Mouse (Mus musculus): ENCODE measurements at regions not wholly inside any gene's neighbourhood (a gene's known extent, or its start where the extent isn't known, plus 50 kb on each side); places are given as distances from the start of the nearest gene placed in this dataset.

DNA sequence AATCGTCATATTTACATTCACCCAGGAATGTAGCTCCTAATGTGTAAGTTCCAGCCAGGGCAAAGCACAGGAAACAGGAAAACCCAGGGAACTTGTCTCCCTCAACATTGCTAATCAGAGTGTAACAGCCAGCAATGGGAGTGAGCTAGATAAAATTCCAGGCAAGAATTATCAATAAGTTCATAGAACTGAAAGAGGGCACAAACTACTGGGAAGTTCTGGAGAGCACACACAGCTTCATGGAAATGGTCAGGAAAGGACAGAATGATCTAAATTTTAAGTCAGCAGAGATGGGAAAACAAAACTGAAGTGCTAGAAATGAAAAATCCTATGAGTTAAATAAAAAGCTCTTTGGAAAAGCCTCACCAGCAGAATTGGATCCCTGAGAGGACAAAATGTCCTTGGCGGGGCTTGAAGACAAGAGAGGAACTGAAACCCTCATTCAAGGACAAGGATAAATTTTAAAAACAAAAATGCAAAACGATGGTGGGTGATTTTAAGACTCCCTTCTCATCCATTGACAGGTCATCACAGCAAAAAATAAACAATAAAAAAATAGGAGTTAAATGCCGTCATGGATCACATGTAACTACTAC lies 80.9 kb upstream of the Sec61g start:
- TF ChIP-seq MYOD1 (IDR thresholded peaks at IDR 0.05; ENCODE audit: control insufficient read depth in 1 of 3, insufficient read length in 2 of 3, low read depth in 2 of 3) (no peak), POLR2A (IDR thresholded peaks at IDR 0.05; ENCODE audit: insufficient read length, low read depth) (no peak), USF1 (IDR thresholded peaks at IDR 0.05; ENCODE audit: low read depth) (no peak), POLR2AphosphoS2 (IDR thresholded peaks at IDR 0.05; ENCODE audit: insufficient read length, low read depth) (no peak), E2F4 (IDR thresholded peaks at IDR 0.05; ENCODE audit: insufficient read depth) (no peak), REST (IDR thresholded peaks at IDR 0.05; ENCODE audit: insufficient read depth, insufficient read length) (no peak), MAX (IDR thresholded peaks at IDR 0.05; ENCODE audit: low read depth) (no peak), TCF12 (IDR thresholded peaks at IDR 0.05; ENCODE audit: insufficient read depth, poor library complexity, severe bottlenecking) (no peak), SRF (IDR thresholded peaks at IDR 0.05; ENCODE audit: control insufficient read depth, insufficient read length, low read depth) (no peak), CEBPB (IDR thresholded peaks at IDR 0.05; ENCODE audit: insufficient read depth, poor library complexity, severe bottlenecking) (no peak), MYOG (IDR thresholded peaks at IDR 0.05; ENCODE audit: control insufficient read depth in 1 of 3, insufficient read depth in 1 of 3, insufficient read length in 2 of 3, low read depth in 2 of 3) (no peak)

Data from myocyte (in vitro differentiated cells).